Mouse (Mus musculus): ENCODE data around the gene Gm11009.
"Not testable (repeated sequence)": the region's sequence is repeated elsewhere in the genome, so short reads cannot be mapped to it uniquely, and the experiment has no call there.

Gene Gm11009

DNA sequence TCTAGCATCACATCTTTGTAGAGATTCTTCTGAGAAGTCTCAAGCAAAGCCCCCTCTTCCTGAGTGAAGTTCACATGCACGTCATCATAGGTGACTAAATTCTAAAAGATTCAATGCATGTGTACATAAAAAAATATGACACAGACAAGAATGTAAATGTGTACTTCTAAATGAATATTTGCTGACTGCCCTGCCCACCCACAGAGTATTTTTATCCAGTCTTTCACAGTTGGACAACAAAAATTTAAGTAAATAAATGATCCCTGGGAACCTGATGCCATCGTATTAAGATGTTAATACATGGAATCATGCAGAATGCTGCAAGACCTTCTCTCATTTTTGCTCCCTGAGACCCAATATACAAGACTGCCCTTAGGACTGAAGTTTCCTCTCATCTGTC lies at the start of gene Gm11009:
Gene Gm11009 (minus strand): TSS at position 101 of the 400 bp plus-strand sequence.
- not testable (repeated sequence) for DNase-seq (ENCODE audit: low read depth, low spot score)

Data from mesoderm, embryonic 11.5 days (tissue).